Mouse (Mus musculus) central nervous system, embryonic 14 days (tissue): ENCODE data around the gene Glt1d1. TPM values are rescaled to one million over a fixed set of nuclear protein-coding genes. Genes with fewer than 3 reads are reported as not detected.

Experiments
- polyA plus RNA-seq: library from polyadenylated mRNA; depleted of rRNA; stranded (reverse); fragments of >200 nt; gene quantifications from 2 replicates; pipeline ENCODE4 v1.2.3, GENCODE M21; 2012; rRNA removed

The Glt1d1 gene
- 4.5 and 4.8 TPM in 2 replicates for polyA plus RNA-seq

GRCm38 (mm10) chr5:127632167-127633145 is at the start of gene Glt1d1, which contains the start of gene Slc15a4:
TSS of gene Glt1d1 (plus strand) at chr5:127632262.
TSS of gene Slc15a4 (minus strand) at chr5:127632897.

Other genes starting within 250 kb of the Glt1d1 start
- 20.9 and 22.5 TPM in 2 replicates for gene Slc15a4, start 635 bp downstream of the Glt1d1 start, polyA plus RNA-seq